Mouse (Mus musculus) forelimb bud, embryonic 11.5 days (tissue): ENCODE results near the gene Ufc1.
"Not testable (repeated sequence)": the region's sequence is repeated elsewhere in the genome, so short reads cannot be mapped to it uniquely, and the experiment has no call there.

Experiments used
- DNase-seq: peaks from one replicate; pipeline ENCODE4 v3.0.0-alpha.2; 2012; ENCODE audit warnings: low read depth, low spot score

Ufc1 gene

DNA sequence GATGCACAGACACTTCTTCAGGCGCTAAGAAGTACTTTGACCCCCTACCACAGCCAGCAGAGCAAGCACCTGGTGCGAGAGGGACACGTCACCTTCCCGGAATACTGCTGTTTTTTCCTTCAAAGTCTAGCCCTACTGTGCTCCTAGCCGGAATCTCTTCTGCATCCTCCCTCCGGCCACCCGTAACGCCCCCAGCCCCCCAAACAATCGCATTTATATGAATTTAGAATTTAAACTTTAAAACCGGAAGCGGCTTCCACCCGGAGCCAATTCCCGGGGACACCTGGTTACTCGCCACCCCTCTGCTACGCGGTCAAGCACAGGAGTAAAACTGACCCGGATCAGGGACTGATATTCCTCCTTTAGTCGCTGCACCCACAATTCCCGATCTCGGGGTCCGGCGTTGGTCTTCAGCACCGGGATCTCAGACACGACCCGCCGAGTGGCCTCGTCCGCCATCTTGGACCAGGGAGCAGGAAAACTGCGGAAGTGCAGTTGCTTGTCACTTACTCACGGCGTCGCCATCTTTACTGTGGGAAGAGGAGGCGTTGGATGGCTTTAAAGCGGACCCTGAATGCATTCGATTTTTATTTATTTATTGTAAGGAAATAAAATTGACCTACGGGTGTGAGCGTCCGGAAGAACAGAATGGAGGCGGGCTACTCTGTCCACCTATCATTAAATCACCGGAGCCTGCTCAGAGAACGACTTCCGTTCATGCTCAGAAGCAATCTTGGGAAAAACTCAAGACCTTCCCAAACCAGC lies at the start of gene Ufc1:
TSS of gene Ufc1 (minus strand) at position 727 of the 765 bp plus-strand sequence.
- DNase-seq = peak; percentile 83

DNA sequence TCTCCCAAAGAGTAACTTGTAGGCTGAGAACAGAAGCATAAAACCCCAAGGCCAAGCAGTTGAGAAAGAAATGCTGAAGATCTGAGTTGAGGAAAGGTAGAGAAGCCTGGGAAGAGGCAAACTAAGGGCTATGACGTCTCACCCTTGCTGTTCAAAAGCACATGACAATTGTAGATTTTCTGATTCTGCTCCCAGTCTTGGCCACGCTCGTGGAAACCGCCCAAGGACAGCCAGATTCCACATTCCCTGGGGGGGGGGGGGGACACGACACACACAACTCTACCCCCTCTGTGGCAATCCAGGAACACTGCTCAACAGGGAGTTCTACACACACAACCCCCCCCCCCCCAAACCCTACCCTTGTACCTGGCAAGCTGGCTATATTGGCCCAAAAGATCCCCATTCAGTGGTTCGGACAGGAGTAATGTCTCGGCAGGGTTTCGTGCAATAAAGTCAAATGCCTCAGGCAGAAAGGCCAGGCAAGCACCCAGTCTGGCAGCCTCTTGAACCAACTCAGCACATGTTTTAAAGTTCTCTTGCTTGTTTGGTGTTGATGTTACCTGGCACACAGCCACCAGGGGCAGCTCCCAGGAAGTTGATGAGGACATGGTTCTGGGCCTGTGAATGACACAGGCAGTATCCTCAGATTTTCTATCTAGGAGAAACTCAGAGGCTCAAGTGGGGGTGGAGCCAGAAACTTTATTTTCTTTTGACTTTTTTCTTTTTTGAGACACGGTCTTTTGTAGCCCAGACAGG lies 49.3 kb upstream of the Ufc1 start:
- no peak for DNase-seq

DNA sequence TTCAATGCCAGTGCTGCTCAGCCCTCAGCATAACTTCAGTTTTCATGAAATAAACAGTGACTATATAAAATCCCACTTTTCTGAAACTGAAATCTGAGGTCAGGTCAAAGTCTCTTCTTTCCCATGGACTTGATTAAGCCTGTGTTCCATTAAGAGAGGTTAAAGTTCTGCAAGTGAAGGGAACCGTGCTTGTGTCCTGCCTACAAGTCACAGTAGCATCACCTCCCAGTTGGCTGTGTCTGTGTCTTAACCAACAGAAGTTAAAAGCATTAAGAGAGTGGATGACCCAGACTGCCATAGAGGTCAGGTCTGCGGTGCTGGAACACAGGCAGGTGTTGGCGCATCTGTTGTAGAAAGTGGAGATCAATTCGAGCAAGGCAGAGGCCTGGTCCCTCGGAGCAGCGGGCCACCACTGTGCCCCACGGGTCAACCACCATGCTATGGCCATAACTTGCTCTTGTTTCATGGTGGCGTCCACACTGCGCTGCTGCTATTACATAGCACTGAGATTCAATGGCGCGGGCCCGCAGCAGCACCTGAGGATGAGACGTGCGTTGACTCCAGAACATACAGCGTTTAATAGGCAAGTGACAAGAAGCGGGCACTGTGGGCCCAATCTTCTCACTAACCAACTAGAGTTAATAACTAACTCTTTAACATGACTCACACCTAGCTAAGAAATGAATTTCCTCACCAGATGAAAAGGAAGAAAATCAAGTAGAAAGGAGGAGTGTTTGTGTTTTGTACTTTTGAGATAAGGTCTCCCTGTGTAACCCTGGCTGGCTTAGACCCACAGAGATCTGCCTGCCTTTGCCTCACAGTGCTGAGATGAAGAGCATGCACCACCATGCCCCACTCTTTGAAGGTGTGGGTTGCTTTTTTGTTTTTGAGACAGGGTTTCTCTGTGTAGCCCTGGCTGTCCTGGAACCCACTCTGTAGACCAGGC lies 47.7 kb upstream of the Ufc1 start:
- DNase-seq = no peak

DNA sequence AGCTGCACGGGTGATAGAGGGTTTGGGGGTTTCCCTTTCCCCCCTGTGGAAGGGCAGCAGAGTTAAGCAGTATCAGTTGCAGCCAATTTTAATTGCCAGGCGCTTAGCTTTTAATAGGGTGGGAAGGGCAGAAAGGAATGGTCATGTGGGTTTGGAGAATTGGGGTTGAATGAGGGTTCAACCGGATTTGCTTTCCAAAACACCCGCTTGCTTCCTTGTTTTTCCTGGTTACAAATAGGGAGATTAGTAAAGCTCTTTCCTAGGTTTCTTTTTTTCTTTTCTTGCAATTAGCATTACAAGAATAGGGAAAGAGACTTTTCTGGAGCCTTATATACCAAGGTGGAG lies 35.4 kb upstream of the Ufc1 start:
- no peak for DNase-seq

DNA sequence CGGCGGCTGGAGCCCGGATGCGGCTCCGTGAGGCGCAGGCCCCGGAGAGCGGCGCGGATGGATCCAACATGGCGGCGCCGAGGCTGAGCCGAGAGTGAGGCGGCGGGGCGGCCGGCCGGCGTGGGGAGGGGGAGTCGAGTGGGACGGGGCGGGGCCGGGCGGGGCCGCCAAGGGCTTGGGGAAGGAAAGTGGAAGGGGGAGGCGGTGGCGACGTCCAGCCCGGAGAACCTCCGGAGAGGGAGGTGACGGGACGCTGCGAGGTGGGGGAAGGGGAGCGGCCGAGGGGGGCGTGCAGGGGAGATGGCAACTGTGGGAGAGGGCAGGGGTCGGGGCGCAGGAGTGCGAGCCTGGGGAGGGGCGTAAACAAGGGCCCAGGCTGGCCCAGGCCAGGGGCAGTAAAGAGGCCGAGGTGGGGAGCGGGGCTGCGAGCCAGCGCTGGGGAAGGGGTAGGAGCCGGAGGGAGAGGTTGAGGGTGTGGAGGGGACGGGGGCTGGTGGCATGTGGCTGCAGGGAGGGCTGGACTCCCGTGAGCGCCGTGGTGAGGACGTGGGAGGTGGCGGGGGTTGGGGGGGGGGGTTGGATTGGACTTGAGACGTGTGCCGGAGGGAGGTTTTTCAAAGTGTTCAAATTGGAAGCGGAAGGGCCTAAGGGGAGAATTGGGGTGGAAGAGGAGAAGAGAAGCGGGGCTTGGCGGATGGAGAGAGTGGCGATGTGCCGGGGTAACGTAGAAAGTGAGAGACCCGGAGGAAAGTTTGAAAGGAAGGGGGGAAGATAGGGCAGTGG lies 34.8 kb upstream of the Ufc1 start:
- DNase-seq = peak; percentile 80

DNA sequence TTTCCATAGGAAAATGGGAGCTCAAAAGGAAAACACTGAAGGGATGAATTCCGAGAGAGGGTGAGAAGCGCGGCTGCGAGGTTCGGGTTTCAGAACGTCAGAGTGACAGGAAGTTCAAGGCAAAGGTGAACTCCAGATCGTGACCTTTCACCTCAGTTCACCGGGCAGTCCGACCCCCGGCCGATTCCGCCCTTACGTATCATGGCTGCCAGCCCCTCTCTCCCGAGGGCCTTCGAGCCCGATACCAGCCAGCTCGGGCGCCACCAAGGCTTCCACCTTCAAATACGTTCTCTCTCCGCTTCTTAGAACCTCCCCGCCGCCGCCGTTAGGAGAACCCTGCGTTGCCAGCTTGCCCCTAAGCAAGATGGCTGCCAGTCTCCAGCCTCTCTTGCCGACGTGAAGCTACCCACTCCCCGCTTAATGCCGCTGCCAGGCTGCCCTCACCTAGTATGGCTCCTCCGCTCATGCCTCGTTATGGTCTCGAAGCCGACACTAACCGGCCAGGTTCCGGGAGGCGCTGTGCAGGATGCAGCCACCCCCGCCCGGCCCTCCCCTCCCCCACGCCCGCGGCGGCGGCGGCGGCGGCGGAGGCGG lies 34.1 kb upstream of the Ufc1 start, which contains the start of gene Dedd:
TSS of gene Dedd (plus strand) at position 307 of the 594 bp plus-strand sequence.
- peak; percentile 86 for DNase-seq

DNA sequence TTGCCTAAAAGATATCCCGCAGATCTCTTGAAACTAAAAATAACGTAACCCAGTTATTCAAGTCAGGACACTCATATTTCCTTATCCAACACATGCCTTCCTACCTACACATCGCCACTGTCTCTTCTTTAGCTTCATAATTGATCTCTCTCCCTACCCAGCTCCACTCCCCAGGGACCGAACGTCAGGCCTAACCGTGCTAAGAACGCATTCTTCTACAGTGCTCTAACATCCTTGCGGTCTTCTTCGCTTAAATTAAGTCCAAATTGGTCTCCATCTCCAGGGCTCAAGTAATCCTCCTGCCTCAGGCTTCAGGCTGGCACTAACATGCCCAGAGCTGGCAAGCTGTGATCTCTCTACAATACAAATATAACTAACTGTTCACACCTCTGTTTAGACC lies 33.4 kb upstream of the Ufc1 start:
- no peak for DNase-seq

DNA sequence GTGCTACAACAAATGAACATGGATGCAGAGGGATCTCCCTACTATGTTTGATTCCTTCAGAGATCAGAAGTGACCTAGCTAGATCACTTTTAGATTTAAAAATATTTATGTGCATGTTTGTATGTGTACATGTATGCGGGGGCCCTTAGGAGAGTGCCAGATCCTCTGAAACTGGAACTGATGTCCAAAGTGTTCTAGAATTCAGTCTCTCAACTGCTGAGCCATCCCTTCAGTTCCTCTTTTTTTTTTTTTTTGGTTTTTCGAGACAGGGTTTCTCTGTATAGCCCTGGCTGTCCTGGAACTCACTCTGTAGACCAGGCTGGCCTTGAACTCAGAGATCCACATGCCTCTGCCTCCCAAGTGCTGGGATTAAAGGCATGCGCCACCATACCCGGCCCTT lies 31.8 kb upstream of the Ufc1 start:
- not testable (repeated sequence) for DNase-seq

DNA sequence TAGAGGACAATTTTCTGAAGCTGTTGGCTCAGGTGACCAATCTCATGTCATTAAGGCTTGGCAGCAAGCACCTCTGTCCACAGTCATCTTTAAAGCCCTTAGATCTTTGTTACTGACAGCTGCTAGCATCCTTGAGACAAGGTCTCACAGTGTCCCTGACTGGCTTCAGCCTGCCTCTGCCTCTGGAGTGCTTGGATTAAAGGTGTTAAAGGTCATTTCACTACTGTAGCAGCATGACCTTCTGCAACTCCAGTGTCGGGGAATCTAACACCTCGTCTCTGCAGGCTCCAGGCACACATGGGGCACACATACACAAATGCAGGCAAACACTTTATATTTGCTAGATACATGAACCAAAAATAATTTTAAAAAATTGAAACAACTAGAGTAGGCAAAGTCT lies 30.7 kb upstream of the Ufc1 start:
- no peak for DNase-seq

DNA sequence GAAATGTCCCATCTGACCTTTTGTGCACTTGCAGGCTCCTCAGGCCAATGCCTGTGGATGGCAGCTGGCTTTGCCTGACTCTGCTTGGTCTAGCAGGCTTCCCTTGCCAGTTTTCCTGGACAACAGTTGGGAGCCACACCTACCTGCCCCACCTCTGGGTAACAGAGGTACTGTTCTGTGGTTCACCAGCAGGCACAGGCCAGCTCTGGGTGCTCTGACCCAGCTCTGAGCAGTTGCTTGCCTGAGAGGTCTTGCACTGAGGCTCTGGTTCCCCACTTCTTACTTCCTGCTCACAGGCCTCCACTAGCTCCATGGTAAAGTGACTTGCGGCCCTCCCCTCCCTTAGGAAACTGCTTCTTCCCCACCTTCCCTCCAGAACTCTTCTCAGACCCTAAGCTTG lies 27.2 kb upstream of the Ufc1 start:
- DNase-seq = no peak

DNA sequence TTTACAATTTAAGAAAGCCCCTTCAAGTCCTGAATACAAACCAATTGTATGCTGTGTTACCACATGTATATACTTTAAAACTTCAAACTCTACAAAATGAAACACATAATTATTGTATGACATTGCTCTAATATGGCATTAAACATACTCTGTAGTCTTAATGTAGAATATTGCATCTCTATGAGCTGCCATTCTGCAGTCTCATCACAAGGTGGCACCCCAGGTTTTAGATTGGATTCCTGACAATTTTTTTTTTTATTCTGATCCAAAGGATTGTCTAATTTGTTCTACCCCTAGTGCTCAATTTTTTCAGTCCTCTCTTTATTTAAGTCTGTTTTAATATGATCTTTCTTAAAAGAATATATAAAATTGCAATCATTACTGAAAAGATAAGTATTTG lies 26.6 kb upstream of the Ufc1 start:
- DNase-seq = no peak

DNA sequence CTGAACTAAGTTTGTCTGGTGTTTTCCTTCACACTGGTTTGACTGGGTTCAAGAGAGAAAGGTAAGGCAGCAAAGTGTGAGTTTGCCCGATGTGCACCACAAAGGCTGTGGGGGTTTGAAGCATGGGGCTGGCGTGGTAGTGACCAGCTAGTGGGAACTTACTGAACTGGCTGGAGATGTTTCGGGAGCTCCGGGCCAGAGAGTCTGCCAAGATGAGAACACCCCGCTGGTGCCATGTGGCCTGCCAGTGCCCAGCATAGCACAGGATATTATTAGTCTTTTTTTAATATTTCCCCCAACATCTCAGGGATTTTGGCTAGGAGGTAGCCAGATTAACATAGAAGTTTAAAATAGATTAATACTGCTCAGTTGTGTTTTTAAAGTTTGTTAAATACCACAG lies 25.3 kb upstream of the Ufc1 start:
- no peak for DNase-seq

DNA sequence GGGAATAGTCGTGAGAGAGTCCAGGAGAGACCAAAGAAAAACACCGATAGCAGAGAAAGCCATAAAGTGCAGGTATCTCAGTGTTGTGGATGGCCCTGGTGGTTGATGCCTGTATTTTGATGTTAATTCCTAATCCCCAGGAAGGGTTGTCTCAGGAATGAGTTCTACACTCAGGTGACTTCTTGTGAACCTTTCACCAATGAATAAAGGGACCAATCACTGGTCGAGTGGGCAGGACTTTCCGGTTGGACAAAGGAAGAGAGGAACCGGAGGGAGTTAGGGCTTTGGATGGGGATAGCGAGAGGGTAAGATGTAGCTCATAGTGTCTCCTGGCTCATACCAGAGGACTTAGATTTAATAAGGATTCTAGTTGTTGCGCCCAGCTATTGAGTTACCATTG lies 24.9 kb upstream of the Ufc1 start:
- no peak for DNase-seq

DNA sequence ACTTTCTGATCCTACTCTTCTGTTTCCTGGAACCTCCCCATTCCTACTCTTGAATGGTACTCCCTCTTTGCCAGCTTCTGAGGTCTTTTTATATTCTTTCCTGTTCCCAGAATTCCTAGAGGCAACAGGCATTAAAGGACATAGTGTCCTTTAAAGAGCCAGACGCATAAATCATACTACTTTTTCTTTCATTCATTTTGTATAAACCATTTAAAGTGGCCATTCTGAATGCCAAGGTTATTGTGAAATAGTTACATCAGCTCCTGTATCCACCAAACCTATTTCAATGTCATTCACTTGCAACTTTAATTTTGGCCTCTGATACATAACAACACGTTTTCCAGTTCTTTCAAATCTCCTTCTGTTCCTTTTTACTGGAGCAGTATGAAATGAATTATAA lies 14.5 kb upstream of the Ufc1 start:
- DNase-seq = no peak

DNA sequence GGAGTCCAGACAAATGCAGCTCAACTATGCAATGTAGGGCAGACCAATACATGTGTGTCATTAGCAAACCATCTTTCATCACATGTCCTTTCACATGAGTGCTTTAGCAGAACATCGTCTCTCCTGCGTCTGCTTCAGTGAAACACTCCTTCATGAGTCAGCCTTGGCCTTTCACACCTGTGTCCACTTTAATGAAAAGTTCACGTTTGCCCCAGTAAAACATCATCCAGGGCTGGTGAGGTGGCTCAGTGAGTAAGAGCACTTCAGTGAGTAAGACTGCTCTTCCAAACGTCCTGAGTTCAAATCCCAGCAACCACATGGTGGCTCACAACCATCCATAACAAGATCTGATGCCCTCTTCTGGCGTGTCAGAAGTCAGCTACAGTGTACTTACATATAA lies 11.3 kb upstream of the Ufc1 start:
- DNase-seq = not testable (repeated sequence)

DNA sequence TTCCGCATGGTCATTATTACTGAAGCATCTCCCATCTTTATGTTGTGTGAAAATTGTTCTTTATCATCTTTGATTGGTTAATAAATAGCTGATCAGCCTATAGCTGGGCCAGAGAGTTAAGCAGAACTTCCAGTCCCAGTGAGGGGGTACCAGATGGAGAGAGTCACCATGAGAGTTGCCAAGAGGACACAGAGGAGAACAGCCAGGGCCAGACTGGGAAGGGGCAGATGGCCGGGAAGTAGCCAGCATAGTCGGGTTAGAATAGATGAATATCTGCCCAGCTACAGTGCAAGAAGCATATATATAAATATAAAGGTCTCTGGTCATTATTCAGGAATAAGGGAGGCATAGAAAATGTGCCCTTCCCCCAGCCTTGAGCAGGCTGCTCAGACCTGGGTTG lies 3.4 kb upstream of the Ufc1 start:
- no peak for DNase-seq

DNA sequence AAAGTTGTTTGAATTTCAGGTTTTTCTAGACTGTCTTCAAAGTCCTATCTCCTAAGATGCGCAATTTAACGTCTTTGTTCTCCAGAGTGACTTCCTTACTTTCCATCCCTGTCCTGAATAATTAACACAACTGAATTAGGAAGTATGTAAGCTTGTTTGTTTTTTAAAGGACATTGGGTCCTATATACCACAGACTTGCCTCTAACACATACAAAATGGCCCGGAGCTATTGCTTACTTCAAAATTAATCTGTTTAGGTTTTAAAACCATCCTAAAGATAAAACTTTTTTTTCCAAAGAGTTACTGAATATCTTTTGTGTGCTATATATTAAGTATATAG lies 209 bp upstream of the Ufc1 start:
- DNase-seq = no peak

DNA sequence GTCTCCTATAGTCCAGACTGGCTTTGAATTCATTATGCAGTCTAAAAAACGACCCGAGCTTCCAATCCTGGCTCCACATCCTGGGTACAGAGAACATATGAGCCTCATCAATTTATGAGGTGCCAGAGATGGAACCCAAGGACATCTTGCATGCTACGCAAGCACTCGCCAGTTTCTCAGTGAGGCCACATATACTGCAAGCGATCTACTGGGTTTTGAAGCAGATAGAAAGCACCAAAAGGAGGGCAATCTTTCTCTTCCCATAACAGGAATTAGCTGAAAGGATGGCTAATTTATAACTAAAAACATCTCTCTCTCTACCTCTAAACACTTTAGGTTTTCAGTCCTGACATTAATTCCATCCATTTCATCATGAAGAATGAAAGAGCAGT lies 922 bp downstream of the Ufc1 start:
- DNase-seq = no peak

DNA sequence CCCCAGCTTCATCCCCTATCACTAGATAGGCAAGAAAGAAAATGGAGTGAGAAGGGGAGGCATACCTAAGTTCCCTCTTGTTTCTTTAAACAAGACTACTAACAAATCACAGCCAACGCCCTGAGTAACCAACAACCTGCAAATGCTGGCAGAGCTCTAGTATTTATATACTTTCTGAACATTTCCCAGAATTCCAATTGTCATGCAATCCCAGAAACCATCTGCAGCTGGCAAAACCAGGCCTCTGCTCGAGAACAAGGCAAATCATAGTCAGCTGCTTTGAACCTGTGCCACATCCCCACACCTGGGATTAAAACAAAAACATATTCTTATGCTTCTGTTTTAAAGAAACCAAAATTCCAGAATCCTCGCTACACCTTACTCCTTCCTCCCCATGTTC lies 1.5 kb downstream of the Ufc1 start:
- DNase-seq = no peak

DNA sequence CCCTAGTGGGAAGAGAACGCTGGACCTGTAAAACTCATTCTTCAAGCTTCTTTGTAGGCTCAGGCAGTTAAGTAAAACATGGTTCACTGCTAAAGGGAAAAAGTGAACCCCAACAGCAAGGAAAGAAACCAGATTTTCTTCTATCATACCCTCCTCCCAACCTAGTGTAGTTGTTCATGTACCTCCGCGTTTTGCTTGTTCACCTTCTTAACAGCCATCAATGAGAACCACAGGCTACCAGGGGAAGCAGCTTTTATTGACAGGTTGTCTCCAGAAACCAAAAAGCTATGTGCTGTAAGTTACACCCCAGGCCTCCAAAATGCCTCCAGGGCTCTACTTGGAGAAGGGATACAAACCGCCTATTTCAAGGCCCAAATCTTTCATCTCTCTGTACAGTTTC lies 6.5 kb downstream of the Ufc1 start:
- DNase-seq = no peak
